Mouse (Mus musculus) CH12.LX (cell line): ENCODE results near the gene Zfp445. TPM values are rescaled to one million over a fixed set of nuclear protein-coding genes. Genes with fewer than 3 reads are reported as not detected.

Experiments used
- DNase-seq: peaks from one replicate; pipeline ENCODE4 v3.0.0-alpha.2; 2013; ENCODE audit errors: extremely low read depth
- H3K27ac ChIP-seq: 2 replicates; pipeline ENCODE4 v1.5.1; 2012; ENCODE audit warnings: low read depth, mild to moderate bottlenecking, control low read depth, moderate library complexity; ENCODE audit not compliant: insufficient read depth
- H3K27me3 ChIP-seq: replicated peaks from 2 replicates; pipeline ENCODE3; 2012; ENCODE audit warnings: inconsistent platforms
- H3K36me3 ChIP-seq, 2 experiments: replicated peaks in 1 of 2; 2 replicates each; pipeline versions ENCODE3 to v1.6.1; 2012; ENCODE audit warnings: inconsistent platforms in 1 of 2, low read length in 1 of 2, mild to moderate bottlenecking in 1 of 2, mixed read lengths in 1 of 2, moderate library complexity in 1 of 2; ENCODE audit not compliant: control insufficient read depth in 1 of 2, insufficient read depth in 1 of 2
- H3K4me1 ChIP-seq, 2 experiments: 2 replicates each; pipeline ENCODE4 v1.6.1; 2012; ENCODE audit warnings: inconsistent platforms in 1 of 2, moderate library complexity in 1 of 2; ENCODE audit not compliant: insufficient read depth in 2 of 2, control insufficient read depth in 1 of 2
- H3K4me2 ChIP-seq: 2 replicates; pipeline ENCODE4 v1.6.1; 2012; ENCODE audit warnings: low read depth, mild to moderate bottlenecking, control low read depth; ENCODE audit not compliant: poor library complexity, insufficient read depth, severe bottlenecking
- H3K4me3 ChIP-seq, 3 experiments: fragments of 150-350 bp in 1 of 3; sonication (generic) in 1 of 3; replicated peaks in 1 of 3; 2 replicates each; pipeline versions ENCODE3 to v1.5.1; 2011 to 2012; ENCODE audit warnings: low read depth in 2 of 3, low read length in 2 of 3, mild to moderate bottlenecking in 2 of 3, moderate library complexity in 2 of 3, control low read depth in 1 of 3, improper control_type of control experiment in 1 of 3, inconsistent platforms in 1 of 3, mixed read lengths in 1 of 3; ENCODE audit not compliant: poor library complexity in 1 of 3
- H3K79me2 ChIP-seq: replicated peaks from 2 replicates; pipeline ENCODE4 v1.6.1; 2012; ENCODE audit warnings: mild to moderate bottlenecking, moderate library complexity; ENCODE audit not compliant: control insufficient read depth, poor library complexity, insufficient read depth, severe bottlenecking; ENCODE audit errors: extremely low read depth
- H3K9ac ChIP-seq: 2 replicates; pipeline ENCODE4 v1.6.1; 2012; ENCODE audit warnings: low read depth, mild to moderate bottlenecking, control low read depth, moderate library complexity; ENCODE audit not compliant: insufficient read depth
- H3K9me3 ChIP-seq: replicated peaks from 2 replicates; pipeline ENCODE3; 2012; ENCODE audit warnings: low read length, inconsistent platforms, mixed read lengths
- CHD2 ChIP-seq: IDR thresholded peaks from 2 replicates; pipeline ENCODE4 v1.6.1; 2011; ENCODE audit warnings: low read length, improper control_type of control experiment
- CTCF ChIP-seq, 2 experiments: IDR thresholded peaks in 1 of 2; conservative IDR thresholded peaks in 1 of 2; 2 replicates each; pipeline ENCODE4 v1.5.1; 2011 to 2012; ENCODE audit warnings: low read depth in 2 of 2, low read length in 2 of 2, improper control_type of control experiment in 1 of 2, inconsistent platforms in 1 of 2, mild to moderate bottlenecking in 1 of 2, moderate library complexity in 1 of 2
- E2F4 ChIP-seq: IDR thresholded peaks from 2 replicates; pipeline ENCODE4 v1.6.1; 2011; ENCODE audit warnings: low read depth, low read length, improper control_type of control experiment; ENCODE audit not compliant: insufficient replicate concordance
- ELF1 ChIP-seq: IDR thresholded peaks from 2 replicates; pipeline ENCODE4 v1.6.1; 2014; ENCODE audit warnings: low read depth, mild to moderate bottlenecking, inconsistent platforms, low read length, improper control_type of control experiment
- GABPA ChIP-seq: IDR thresholded peaks from 2 replicates; pipeline ENCODE4 v1.6.1; 2012; ENCODE audit warnings: low read depth, low read length, improper control_type of control experiment, inconsistent platforms; ENCODE audit not compliant: insufficient replicate concordance
- HCFC1 ChIP-seq: IDR thresholded peaks from 2 replicates; pipeline ENCODE4 v1.6.1; 2012; ENCODE audit warnings: low read depth, mild to moderate bottlenecking, inconsistent platforms, low read length, improper control_type of control experiment
- IRF4 ChIP-seq: IDR thresholded peaks from 2 replicates; pipeline ENCODE4 v1.6.1; 2014; ENCODE audit warnings: low read depth, mild to moderate bottlenecking, inconsistent platforms, low read length, improper control_type of control experiment
- JUN ChIP-seq: IDR thresholded peaks from 2 replicates; pipeline ENCODE4 v1.6.1; 2011; ENCODE audit warnings: low read depth, mild to moderate bottlenecking, low read length, improper control_type of control experiment, moderate library complexity; ENCODE audit not compliant: insufficient read depth
- KAT2A ChIP-seq: IDR thresholded peaks from 2 replicates; pipeline ENCODE4 v1.6.1; 2012; ENCODE audit warnings: low read length, improper control_type of control experiment, inconsistent platforms; ENCODE audit not compliant: insufficient replicate concordance
- MAFK ChIP-seq: IDR thresholded peaks from 2 replicates; pipeline ENCODE4 v1.6.1; 2011; ENCODE audit warnings: low read length, improper control_type of control experiment; ENCODE audit not compliant: insufficient replicate concordance
- MXI1 ChIP-seq: IDR thresholded peaks from 2 replicates; pipeline ENCODE4 v1.6.1; 2011; ENCODE audit warnings: mild to moderate bottlenecking, low read depth, low read length, improper control_type of control experiment
- NELFE ChIP-seq: IDR thresholded peaks from 2 replicates; pipeline ENCODE4 v1.6.1; 2011; ENCODE audit warnings: low read depth, low read length, improper control_type of control experiment
- NRF1 ChIP-seq: IDR thresholded peaks from 2 replicates; pipeline ENCODE4 v1.6.1; 2014; ENCODE audit warnings: low read depth, mild to moderate bottlenecking, inconsistent platforms, low read length, improper control_type of control experiment, moderate library complexity
- PAX5 ChIP-seq: IDR thresholded peaks from 2 replicates; pipeline ENCODE4 v1.6.1; 2012; ENCODE audit warnings: low read length, inconsistent platforms, mixed read lengths
- RCOR1 ChIP-seq: conservative IDR thresholded peaks from 2 replicates; pipeline ENCODE4 v1.6.1; 2012; ENCODE audit warnings: low read depth, mild to moderate bottlenecking, inconsistent platforms, low read length, improper control_type of control experiment
- SIN3A ChIP-seq: IDR thresholded peaks from 2 replicates; pipeline ENCODE4 v1.6.1; 2012; ENCODE audit warnings: low read length, improper control_type of control experiment, inconsistent platforms
- SMC3 ChIP-seq: IDR thresholded peaks from 2 replicates; pipeline ENCODE4 v1.6.1; 2011; ENCODE audit warnings: low read depth, low read length, improper control_type of control experiment
- TBP ChIP-seq: conservative IDR thresholded peaks from 2 replicates; pipeline ENCODE4 v1.6.1; 2011; ENCODE audit warnings: low read depth, low read length, improper control_type of control experiment
- USF1 ChIP-seq: IDR thresholded peaks from 2 replicates; pipeline ENCODE4 v1.6.1; 2014; ENCODE audit warnings: low read depth, mild to moderate bottlenecking, inconsistent platforms, low read length, improper control_type of control experiment
- USF2 ChIP-seq: conservative IDR thresholded peaks from 2 replicates; pipeline ENCODE4 v1.6.1; 2011; ENCODE audit warnings: low read depth, low read length, improper control_type of control experiment
- ZMIZ1 ChIP-seq: IDR thresholded peaks from 2 replicates; pipeline ENCODE4 v1.6.1; 2012; ENCODE audit warnings: low read depth, mild to moderate bottlenecking, inconsistent platforms, low read length, improper control_type of control experiment
- ZNF384 ChIP-seq: IDR thresholded peaks from 2 replicates; pipeline ENCODE4 v1.6.1; 2012; ENCODE audit warnings: low read depth, low read length, improper control_type of control experiment, inconsistent platforms
- dilution Hi-C: fragments of 300-500 bp; cut with MboI; formaldehyde crosslinking; loops from 2 replicates; pipeline ENCODE4 v1.14.3; 2020; ENCODE audit warnings: low sequenced_read_pairs; ENCODE audit not compliant: extremely low pct_unique_long_range_greater_than_20kb, extremely low pct_ligation_motif_present
- in situ Hi-C: fragments of 300-500 bp; cut with MboI; formaldehyde crosslinking; loops from 3 replicates; pipeline ENCODE4 v1.14.3; 2019; ENCODE audit warnings: low sequenced_read_pairs, low pct_ligation_motif_present, low pct_unique_long_range_greater_than_20kb, mixed read lengths
- polyA plus RNA-seq: library from polyadenylated mRNA; unstranded; fragments of >175 nt; gene quantifications from 2 replicates; pipeline ENCODE4 v1.2.1, GENCODE M21; 2012; ENCODE audit warnings: low read depth; ENCODE audit not compliant: insufficient read length
- total RNA-seq, 2 experiments: library from RNA; depleted of rRNA; stranded (reverse); fragments of 300-350 nt in 1 of 2; fragments of >200 nt in 1 of 2; gene quantifications; 2 replicates each; pipeline ENCODE4 v1.2.3; 2012 to 2014

Gene Zfp445
- total and polyA plus RNA-seq, 3 experiments: 43.7 to 55.5 (median 53.8) TPM

- no peaks in the 10 kb centered on the region for H3K9me3 ChIP-seq
- in situ Hi-C loops: no loop called here
- no peak overlapping the region for H3K27ac ChIP-seq
- no peak for TF ChIP-seq ELF1
- TF ChIP-seq ZMIZ1: no peak
- TF ChIP-seq SMC3: no peak
- TF ChIP-seq, all 38 proteins: peak for 0
- no peaks in the 10 kb centered on the region for H3K79me2 ChIP-seq
- H3K4me2 ChIP-seq: no peak overlapping the region
- H3K9ac ChIP-seq: no peak overlapping the region
- peaks cover 11 to 43% of the 10 kb centered on the region in 2 experiments for H3K36me3 ChIP-seq
- H3K27me3 ChIP-seq: no peaks in the 10 kb centered on the region
- no peak for DNase-seq
- dilution Hi-C loops: no loop called here
- no peak overlapping the region for H3K4me3 ChIP-seq
- H3K4me1 ChIP-seq: no peaks in the 10 kb centered on the region
These were observed 29.0 kb downstream of the Zfp445 start for GRCm38 (mm10) chr9:122836790-122837189.

DNA sequence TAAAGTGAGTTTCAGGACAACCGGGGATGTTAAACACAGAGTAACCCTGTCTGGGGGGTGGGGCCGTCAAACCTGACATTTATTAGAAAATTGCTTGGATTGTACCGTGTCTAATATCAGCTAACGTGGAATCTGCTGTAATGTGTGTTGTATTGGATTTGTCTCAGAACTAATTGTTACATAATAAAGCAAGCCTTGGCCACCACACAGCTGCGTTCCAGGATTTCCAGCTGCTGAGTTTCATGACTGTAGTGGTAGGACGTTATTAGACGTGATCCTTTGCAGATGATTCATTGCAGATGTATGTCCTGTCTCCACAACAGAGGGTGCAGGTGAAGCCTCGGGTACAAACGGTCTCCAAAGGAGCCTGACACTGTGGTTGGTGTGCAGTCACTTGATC is 29.7 kb downstream of the Zfp445 start:
- no peaks in the 10 kb centered on the region for H3K27me3 ChIP-seq
- TF ChIP-seq KAT2A (no peak), CTCF (conservative IDR thresholded peaks at IDR 0.05 in 1 of 2, IDR thresholded peaks at IDR 0.05 in 1 of 2; ENCODE audit: low read depth in 2 of 2, low read length in 2 of 2) (no peak), ZNF384 (no peak)
- TF ChIP-seq, all 38 proteins: peak for 0

DNA sequence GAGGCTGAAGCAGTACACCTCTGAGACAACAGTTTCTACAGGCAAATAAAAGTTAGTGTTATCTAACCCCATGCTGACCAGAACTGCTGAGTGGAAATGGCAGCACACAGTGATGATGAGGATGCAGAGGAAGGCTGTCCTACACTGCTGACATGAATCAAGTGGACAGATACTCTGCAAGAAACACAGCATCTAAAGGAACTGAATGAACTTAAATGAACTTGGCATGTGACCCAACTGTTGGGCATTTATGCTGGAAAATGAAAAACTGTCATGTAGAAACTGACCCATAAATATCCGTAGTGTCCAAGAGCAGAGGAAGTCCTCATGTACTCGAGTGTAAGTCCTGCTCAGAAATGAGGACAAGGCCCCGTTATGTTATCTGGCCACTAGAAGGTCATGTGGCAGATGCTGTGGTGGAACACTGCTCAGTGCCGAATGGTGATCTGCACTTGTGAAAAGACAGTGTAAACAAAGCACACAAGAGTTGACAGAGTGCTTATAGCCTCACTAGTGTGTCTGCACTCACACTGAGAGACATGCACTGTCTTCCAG is 35.9 kb downstream of the Zfp445 start:
- Histone ChIP-seq H3K4me2 (no peak overlapping the region), H3K9ac (no peak overlapping the region), H3K36me3 (peaks cover 31 to 61% of the 10 kb centered on the region in 2 experiments), H3K4me3 (no peak overlapping the region), H3K79me2 (no peaks in the 10 kb centered on the region), H3K4me1 (no peaks in the 10 kb centered on the region), H3K9me3 (no peaks in the 10 kb centered on the region), H3K27ac (no peak overlapping the region), H3K27me3 (no peaks in the 10 kb centered on the region)
- no peak for TF ChIP-seq CTCF (conservative IDR thresholded peaks at IDR 0.05 in 1 of 2, IDR thresholded peaks at IDR 0.05 in 1 of 2; ENCODE audit: low read depth in 2 of 2, low read length in 2 of 2)
- TF ChIP-seq HCFC1: no peak
- no peak for TF ChIP-seq GABPA
- no peak for TF ChIP-seq MXI1
- no peak for TF ChIP-seq JUN
- TF ChIP-seq SIN3A: no peak
- TF ChIP-seq USF1: no peak
- no peak for TF ChIP-seq CHD2
- TF ChIP-seq MAFK: no peak
- TF ChIP-seq NRF1: no peak
- no peak for TF ChIP-seq ZMIZ1
- TF ChIP-seq TBP: no peak
- TF ChIP-seq RCOR1: no peak
- TF ChIP-seq ELF1: no peak
- TF ChIP-seq E2F4: no peak
- no peak for TF ChIP-seq PAX5
- TF ChIP-seq USF2: no peak
- no peak for TF ChIP-seq IRF4
- TF ChIP-seq NELFE: no peak
- TF ChIP-seq SMC3: no peak
- no peak for DNase-seq
- dilution Hi-C loops (no loop called here), in situ Hi-C loops (no loop called here)

More for the DNA sequence above, 29.7 kb downstream of the Zfp445 start:
- H3K79me2 ChIP-seq: no peaks in the 10 kb centered on the region
- H3K36me3 ChIP-seq: peaks cover 11 to 45% of the 10 kb centered on the region in 2 experiments
- H3K4me1 ChIP-seq: no peaks in the 10 kb centered on the region
- no peak overlapping the region for H3K27ac ChIP-seq
- no peak overlapping the region for H3K4me3 ChIP-seq
- H3K4me2 ChIP-seq: no peak overlapping the region
- no peak for DNase-seq
- H3K9ac ChIP-seq: no peak overlapping the region
- dilution Hi-C loops: no loop called here
- no peaks in the 10 kb centered on the region for H3K9me3 ChIP-seq
- in situ Hi-C loops: no loop called here
